Mouse (Mus musculus) limb, embryonic 14.5 days (tissue): ENCODE data around the gene Adcy10. TPM values are rescaled to one million over a fixed set of nuclear protein-coding genes. Genes with fewer than 3 reads are reported as not detected.

Experiments
- ATAC-seq: fragments of 200-750 bp; cut with Nextera tagmentation; 2 replicates; pipeline ENCODE4 v1.8.0; 2017; ENCODE audit warnings: low read depth, moderate number of reproducible peaks, moderate TSS enrichment; ENCODE audit not compliant: low FRiP score
- DNase-seq: peaks from one replicate; pipeline ENCODE4 v3.0.0-alpha.2; 2015; ENCODE audit warnings: low spot score
- H3K27ac ChIP-seq: fragments of 300-500 bp; sonication (generic); replicated peaks from 2 replicates; pipeline ENCODE4 v1.5.1; 2014; ENCODE audit warnings: low read depth, mild to moderate bottlenecking, low read length, moderate library complexity, mixed read lengths
- H3K27me3 ChIP-seq: fragments of 300-500 bp; sonication (generic); 2 replicates; pipeline ENCODE4 v1.6.1; 2014; ENCODE audit warnings: low read length, mixed read lengths; ENCODE audit not compliant: control insufficient read depth, insufficient read depth
- H3K36me3 ChIP-seq: fragments of 300-500 bp; sonication (generic); 2 replicates; pipeline ENCODE4 v1.6.1; 2014; ENCODE audit warnings: mild to moderate bottlenecking, low read length, moderate library complexity, mixed read lengths; ENCODE audit not compliant: control insufficient read depth, insufficient read depth
- H3K4me1 ChIP-seq: fragments of 300-500 bp; sonication (generic); 2 replicates; pipeline ENCODE4 v1.6.1; 2014; ENCODE audit warnings: antibody characterized with exemption, low read length, mixed read lengths; ENCODE audit not compliant: control insufficient read depth, insufficient read depth
- H3K4me2 ChIP-seq: fragments of 300-500 bp; sonication (generic); replicated peaks from 2 replicates; pipeline ENCODE4 v1.6.1; 2014; ENCODE audit warnings: low read depth, mild to moderate bottlenecking, low read length, moderate library complexity; ENCODE audit not compliant: severe bottlenecking
- H3K4me3 ChIP-seq: fragments of 300-500 bp; sonication (generic); replicated peaks from 2 replicates; pipeline ENCODE4 v1.5.1; 2014; ENCODE audit warnings: low read length
- H3K9ac ChIP-seq: fragments of 300-500 bp; sonication (generic); 2 replicates; pipeline ENCODE4 v1.6.1; 2014; ENCODE audit warnings: mild to moderate bottlenecking, low read depth, low read length, moderate library complexity; ENCODE audit not compliant: severe bottlenecking
- H3K9me3 ChIP-seq: fragments of 300-500 bp; sonication (generic); 2 replicates; pipeline ENCODE4 v1.6.1; 2016; ENCODE audit warnings: low read length; ENCODE audit not compliant: control insufficient read depth
- POLR2A ChIP-seq: fragments of 200-500 bp; IDR thresholded peaks from 2 replicates; pipeline ENCODE4 v1.8.0; 2012; ENCODE audit warnings: inconsistent platforms, mild to moderate bottlenecking, moderate library complexity, borderline replicate concordance; ENCODE audit not compliant: insufficient read depth, insufficient read length; ENCODE audit errors: extremely low read depth
- WGBS: fragments of 180-500 bp; shearing (Covaris S2); extraction: QIAGEN DNeasy Blood & Tissue Kit; methylation state at CpG from one replicate; pipeline ENCODE4 v1.1.7; 2014; 5-methylcytosine and 5-hydroxymethylcytosine counted together
- polyA plus RNA-seq, 2 experiments: library from polyadenylated mRNA; depleted of rRNA in 1 of 2; stranded (reverse) in 1 of 2; unstranded in 1 of 2; fragments of >200 nt; fragmentation: Nextera tagmentation in 1 of 2; extraction: Ambion mirVana in 1 of 2; gene quantifications; 2 replicates each; pipeline versions ENCODE4 v1.2.1 to v1.2.3; 2012 to 2014

The Adcy10 gene
- 0.08 TPM in 1 of 2 replicates, not detected in the other for polyA plus RNA-seq (2012; rRNA removed)
- not detected in 2 replicates for polyA plus RNA-seq (2014; fragmentation: Nextera tagmentation; extraction: Ambion mirVana)

- no peak for TF ChIP-seq POLR2A
- no peaks in the 10 kb centered on the region for H3K27me3 ChIP-seq
- no peak for ATAC-seq
- H3K27ac ChIP-seq: no peak within 1 kb of the TSS
- WGBS: 88% methylated on average over 8 of the region's 8 CpGs
- H3K4me3 ChIP-seq: no peak within 1 kb of the TSS
- DNase-seq: no peak
- no peak within 1 kb of the TSS for H3K9ac ChIP-seq
- H3K36me3 ChIP-seq: peaks cover 22% of the 10 kb centered on the region
- no peaks in the 10 kb centered on the region for H3K4me1 ChIP-seq
- H3K4me2 ChIP-seq: no peak within 1 kb of the TSS
- no peaks in the 10 kb centered on the region for H3K9me3 ChIP-seq
Observed at GRCm38 (mm10) chr1:165484688-165485233, at the start of gene Adcy10. TSS of gene Adcy10 (plus strand) at chr1:165485183.

- Histone ChIP-seq H3K4me2 (no peak overlapping the region), H3K4me3 (no peak overlapping the region), H3K9me3 (no peaks in the 10 kb centered on the region), H3K36me3 (no peaks in the 10 kb centered on the region), H3K9ac (no peak overlapping the region), H3K4me1 (peaks cover 2% of the 10 kb centered on the region; the same call in 1 of the 2 replicates), H3K27ac (no peak overlapping the region), H3K27me3 (no peaks in the 10 kb centered on the region)
- no peak for DNase-seq
- ATAC-seq: no peak
- WGBS: 86% methylated on average over 1 of the region's 1 CpGs
- no peak for TF ChIP-seq POLR2A
Observed at GRCm38 (mm10) chr1:165438289-165439021, 46.5 kb upstream of the Adcy10 start.

GRCm38 (mm10) chr1:165440788-165441187, 44.2 kb upstream of the Adcy10 start:
- Histone ChIP-seq H3K36me3 (no peaks in the 10 kb centered on the region), H3K9me3 (no peaks in the 10 kb centered on the region), H3K4me1 (peaks cover 2% of the 10 kb centered on the region; the same call in 1 of the 2 replicates), H3K4me2 (no peak overlapping the region), H3K4me3 (no peak overlapping the region), H3K27ac (no peak overlapping the region), H3K27me3 (no peaks in the 10 kb centered on the region), H3K9ac (no peak overlapping the region)
- TF ChIP-seq POLR2A: no peak
- no peak for DNase-seq
- ATAC-seq: no peak
- whole genome bisulfite sequencing: 54% methylated on average over 3 of the region's 3 CpGs

- no peaks in the 10 kb centered on the region for H3K9me3 ChIP-seq
- no peak for DNase-seq
- no peak overlapping the region for H3K9ac ChIP-seq
- ATAC-seq: no peak
- no peaks in the 10 kb centered on the region for H3K36me3 ChIP-seq
- TF ChIP-seq POLR2A: no peak
- H3K4me1 ChIP-seq: peaks cover 2% of the 10 kb centered on the region; the same call in 1 of the 2 replicates
- no peak overlapping the region for H3K27ac ChIP-seq
- no peak overlapping the region for H3K4me3 ChIP-seq
- no peak overlapping the region for H3K4me2 ChIP-seq
- no peaks in the 10 kb centered on the region for H3K27me3 ChIP-seq
Observed at GRCm38 (mm10) chr1:165441201-165441600, 43.8 kb upstream of the Adcy10 start.

- Histone ChIP-seq H3K4me2 (no peak overlapping the region), H3K9ac (no peak overlapping the region), H3K36me3 (no peaks in the 10 kb centered on the region), H3K4me3 (no peak overlapping the region), H3K9me3 (no peaks in the 10 kb centered on the region), H3K4me1 (peaks cover 2% of the 10 kb centered on the region; the same call in 1 of the 2 replicates), H3K27me3 (no peaks in the 10 kb centered on the region), H3K27ac (no peak overlapping the region)
- ATAC-seq: no peak
- TF ChIP-seq POLR2A: no peak
- DNase-seq: no peak
- 73% methylated on average over 3 of the region's 3 CpGs for WGBS
Observed at GRCm38 (mm10) chr1:165441719-165442118, 43.3 kb upstream of the Adcy10 start.
